ENCODE assay signal across 8 mouse cellular contexts in the genomic region with DNA sequence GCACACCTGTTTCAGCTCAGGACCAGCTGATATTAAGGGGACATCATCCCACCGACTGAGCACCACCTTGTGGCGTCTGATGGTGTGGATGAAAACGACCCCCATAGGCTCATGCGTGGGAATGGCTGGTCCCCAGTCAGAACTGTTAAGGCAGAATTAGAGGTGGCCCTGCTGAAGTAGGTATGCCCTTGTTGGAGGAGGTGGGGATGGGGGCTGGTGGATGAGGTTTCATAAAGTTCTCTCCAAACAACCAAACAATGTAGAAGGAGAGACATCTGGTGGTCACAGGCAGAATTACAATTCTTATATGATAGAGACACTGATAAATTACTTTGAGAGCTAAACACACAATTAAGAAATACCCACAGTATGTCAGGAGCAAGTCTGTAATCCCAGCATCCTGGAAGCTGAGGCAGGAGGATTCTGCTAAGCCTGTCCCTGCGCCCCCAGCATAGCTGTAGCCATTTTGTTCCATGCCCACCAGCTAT. TPM values are rescaled to one million over a fixed set of nuclear protein-coding genes. Genes with fewer than 3 reads are reported as not detected.
DNase-seq lines count a peak whose midpoint lies in the region; ATAC-seq lines count a peak whose summit lies in the region.

No protein-coding gene starts in this region.

- no peak overlapping the region for H3K4me3 ChIP-seq in limb, embryonic 11.5 days (ENCODE audit: low read depth, low read length)
- no peak overlapping the region for H3K4me3 ChIP-seq in limb, embryonic 10.5 days
- H3K4me3 ChIP-seq in hindbrain, embryonic 15.5 days = no peak overlapping the region

- H3K9ac ChIP-seq in limb, embryonic 11.5 days (ENCODE audit: low read length) = no peak overlapping the region
- no peak overlapping the region for H3K9ac ChIP-seq in hindbrain, embryonic 15.5 days

- H3K9me3 ChIP-seq in limb, embryonic 11.5 days (ENCODE audit: control insufficient read depth, low read length) = no peaks in the 10 kb centered on the region
- no peaks in the 10 kb centered on the region for H3K9me3 ChIP-seq in limb, embryonic 10.5 days (replicated peaks)
- no peaks in the 10 kb centered on the region for H3K9me3 ChIP-seq in hindbrain, embryonic 15.5 days

- intact Hi-C loops in gastrocnemius, postnatal 14 days (cut with DNase I; ENCODE audit: low total_unique reads) = loop anchor here (2.0 kb wide), 1 partner anchor 57 kb away; no protein-coding TSS in a partner anchor

- ATAC-seq in limb, embryonic 11.5 days (ENCODE audit: insufficient number of reproducible peaks, low FRiP score, low TSS enrichment, low read depth) = no peak
- ATAC-seq in hindbrain, embryonic 15.5 days (ENCODE audit: low FRiP score, low read depth) = peak; percentile 84

- H3K4me1 ChIP-seq in limb, embryonic 11.5 days (ENCODE audit: control insufficient read depth, insufficient read depth, low read length) = no peaks in the 10 kb centered on the region
- no peaks in the 10 kb centered on the region for H3K4me1 ChIP-seq in limb, embryonic 10.5 days
- H3K4me1 ChIP-seq in hindbrain, embryonic 15.5 days (replicated peaks) = 0 out of 2 replicates have a peak, but pooled peaks cover 6% of the 10 kb centered on the region

- peak; percentile 28 for DNase-seq in limb, embryonic 11.5 days (ENCODE audit: low spot score)
- DNase-seq in limb, embryonic 10.5 days (ENCODE audit: low spot score) = no peak
- DNase-seq in MN1 (ENCODE audit: low spot score) = peak; percentile 62
- DNase-seq in cerebellum, postnatal 14 days = peak; percentile 63 to 70
- DNase-seq in lung, postnatal 10 days = peak; percentile 62
- DNase-seq in splenic B cell, adult 2 months (ENCODE audit: low read depth, low spot score) = peak; percentile 69
- DNase-seq in gastrocnemius, postnatal 14 days = no peak

- no peaks in the 10 kb centered on the region for H3K27me3 ChIP-seq in limb, embryonic 11.5 days (ENCODE audit: control insufficient read depth, insufficient read depth, low read length)
- H3K27me3 ChIP-seq in limb, embryonic 10.5 days (ENCODE audit: low read depth, poor library complexity, severe bottlenecking) = no peaks in the 10 kb centered on the region
- H3K27me3 ChIP-seq in hindbrain, embryonic 15.5 days = no peaks in the 10 kb centered on the region
- H3K27me3 ChIP-seq in splenic B cell, adult 2 months (ENCODE audit: control insufficient read depth, insufficient read depth, low read length, poor library complexity, severe bottlenecking) = no peaks in the 10 kb centered on the region

- H3K36me3 ChIP-seq in limb, embryonic 11.5 days (ENCODE audit: control insufficient read depth, insufficient read depth, low read length) = peaks cover 38% of the 10 kb centered on the region
- peaks cover 99% of the 10 kb centered on the region for H3K36me3 ChIP-seq in limb, embryonic 10.5 days
- H3K36me3 ChIP-seq in hindbrain, embryonic 15.5 days = no peaks in the 10 kb centered on the region
- no peaks in the 10 kb centered on the region for H3K36me3 ChIP-seq in splenic B cell, adult 2 months (ENCODE audit: control insufficient read depth, insufficient read depth, low read length, poor library complexity, severe bottlenecking)

- 72% methylated on average over 5 of the region's 5 CpGs for whole genome bisulfite sequencing in limb, embryonic 11.5 days
- 74% methylated on average over 5 of the region's 5 CpGs for WGBS in limb, embryonic 10.5 days
- WGBS in hindbrain, embryonic 15.5 days = 65% methylated on average over 5 of the region's 5 CpGs

- no peak overlapping the region for H3K27ac ChIP-seq in limb, embryonic 11.5 days (replicated peaks; ENCODE audit: low read depth, low read length)
- no peak overlapping the region for H3K27ac ChIP-seq in limb, embryonic 10.5 days
- H3K27ac ChIP-seq in hindbrain, embryonic 15.5 days (replicated peaks) = 0 out of 2 replicates have a peak overlapping the region, but pooled peaks have one; percentile 7

- no peak overlapping the region for H3K4me2 ChIP-seq in limb, embryonic 11.5 days (ENCODE audit: low read depth, severe bottlenecking)
- H3K4me2 ChIP-seq in hindbrain, embryonic 15.5 days = no peak overlapping the region

RNA-seq across cellular contexts. Expression of a gene that starts 22.0 kb away (rescaled TPM):
- polyA plus RNA-seq in limb, embryonic 11.5 days (2014; fragmentation: Nextera tagmentation; extraction: Ambion mirVana) = 79.6 and 81.0 TPM in 2 replicates
- 80.6 and 83.3 TPM in 2 replicates for polyA plus RNA-seq in limb, embryonic 10.5 days (2016; fragmentation: Nextera tagmentation; extraction: Ambion mirVana)
- polyA plus RNA-seq in hindbrain, embryonic 15.5 days (2015; fragmentation: Nextera tagmentation; extraction: Ambion mirVana) = 8.4 and 10.0 TPM in 2 replicates
- 1 to 10 TPM; 2.3 to 3.6 TPM for total RNA-seq in gastrocnemius, postnatal 14 days (2021)

RNA-seq across cellular contexts. Expression of a gene that starts 28.7 kb away (rescaled TPM):
- polyA plus RNA-seq in limb, embryonic 11.5 days (2014; fragmentation: Nextera tagmentation; extraction: Ambion mirVana) = 0.63 and 1.1 TPM in 2 replicates
- polyA plus RNA-seq in limb, embryonic 10.5 days (2016; fragmentation: Nextera tagmentation; extraction: Ambion mirVana) = 0.46 and 0.49 TPM in 2 replicates
- polyA plus RNA-seq in hindbrain, embryonic 15.5 days (2015; fragmentation: Nextera tagmentation; extraction: Ambion mirVana) = 2.9 and 7.0 TPM in 2 replicates
- total RNA-seq in gastrocnemius, postnatal 14 days (2021) = 1 to 10 TPM; 2.9 to 4.3 TPM

RNA-seq across cellular contexts. Expression of a gene that starts 54.0 kb away (rescaled TPM):
- 27.2 and 29.1 TPM in 2 replicates for polyA plus RNA-seq in limb, embryonic 11.5 days (2014; fragmentation: Nextera tagmentation; extraction: Ambion mirVana)
- 19.6 and 25.2 TPM in 2 replicates for polyA plus RNA-seq in limb, embryonic 10.5 days (2016; fragmentation: Nextera tagmentation; extraction: Ambion mirVana)
- polyA plus RNA-seq in hindbrain, embryonic 15.5 days (2015; fragmentation: Nextera tagmentation; extraction: Ambion mirVana) = 29.1 and 31.4 TPM in 2 replicates
- total RNA-seq in gastrocnemius, postnatal 14 days (2021) = 10 to 100 TPM; 10.5 to 11.2 TPM

Comparison
In these comparisons a context has a peak if more than half of its experiments do, and no peak if none do; other contexts are left out.
1. DNase-seq: peak in limb, embryonic 11.5 days (single experiment), MN1 (single experiment), cerebellum, postnatal 14 days (2 of 2), lung, postnatal 10 days (single experiment) and splenic B cell, adult 2 months (single experiment); none in limb, embryonic 10.5 days (single experiment) and gastrocnemius, postnatal 14 days (single experiment).